Mouse (Mus musculus) hindbrain, embryonic 11.5 days (tissue): ENCODE measurements around the gene Pax6. TPM values are rescaled to one million over a fixed set of nuclear protein-coding genes. Genes with fewer than 3 reads are reported as not detected.

Experiments
- ATAC-seq: fragments of 200-750 bp; cut with Nextera tagmentation; 2 replicates; pipeline ENCODE4 v1.8.0; 2017; ENCODE audit warnings: mild to moderate bottlenecking, moderate TSS enrichment, moderate library complexity; ENCODE audit not compliant: low FRiP score
- DNase-seq: peaks from one replicate; pipeline ENCODE4 v3.0.0-alpha.2; 2015; ENCODE audit warnings: low spot score
- H3K27ac ChIP-seq: fragments of 300-500 bp; sonication (generic); 2 replicates; pipeline ENCODE4 v1.5.1; 2014; ENCODE audit warnings: mild to moderate bottlenecking, low read depth, low read length
- H3K27me3 ChIP-seq: fragments of 300-500 bp; sonication (generic); 2 replicates; pipeline ENCODE4 v1.6.1; 2014; ENCODE audit warnings: mild to moderate bottlenecking, low read length, moderate library complexity, mixed read lengths; ENCODE audit not compliant: control insufficient read depth, insufficient read depth
- H3K36me3 ChIP-seq: fragments of 300-500 bp; sonication (generic); 2 replicates; pipeline ENCODE4 v1.6.1; 2014; ENCODE audit warnings: mild to moderate bottlenecking, low read length, moderate library complexity, mixed read lengths; ENCODE audit not compliant: control insufficient read depth, insufficient read depth
- H3K4me1 ChIP-seq: fragments of 300-500 bp; sonication (generic); replicated peaks from 2 replicates; pipeline ENCODE4 v1.6.1; 2014; ENCODE audit warnings: low read length, mixed read lengths; ENCODE audit not compliant: control insufficient read depth, insufficient read depth
- H3K4me2 ChIP-seq: fragments of 300-500 bp; sonication (generic); replicated peaks from 2 replicates; pipeline ENCODE4 v1.6.1; 2014; ENCODE audit warnings: mild to moderate bottlenecking, low read depth, low read length
- H3K4me3 ChIP-seq: fragments of 300-500 bp; sonication (generic); 2 replicates; pipeline ENCODE4 v1.5.1; 2014; ENCODE audit warnings: low read depth, low read length
- H3K9ac ChIP-seq: fragments of 300-500 bp; sonication (generic); 2 replicates; pipeline ENCODE4 v1.6.1; 2014; ENCODE audit warnings: low read depth, low read length
- H3K9me3 ChIP-seq: fragments of 300-500 bp; sonication (generic); 2 replicates; pipeline ENCODE4 v1.6.1; 2016; ENCODE audit warnings: low read length; ENCODE audit not compliant: control insufficient read depth
- WGBS: fragments of 180-500 bp; shearing (Covaris S2); extraction: QIAGEN DNeasy Blood & Tissue Kit; methylation state at CpG from one replicate; pipeline ENCODE4 v1.1.7; 2014; 5-methylcytosine and 5-hydroxymethylcytosine counted together
- polyA plus RNA-seq: library from polyadenylated mRNA; unstranded; fragments of >200 nt; fragmentation: Nextera tagmentation; extraction: Ambion mirVana; gene quantifications from 2 replicates; pipeline ENCODE4 v1.2.1, GENCODE M21; 2014

Pax6 gene
- polyA plus RNA-seq, 1 experiment from 2014 or later = 26.8 TPM

DNA sequence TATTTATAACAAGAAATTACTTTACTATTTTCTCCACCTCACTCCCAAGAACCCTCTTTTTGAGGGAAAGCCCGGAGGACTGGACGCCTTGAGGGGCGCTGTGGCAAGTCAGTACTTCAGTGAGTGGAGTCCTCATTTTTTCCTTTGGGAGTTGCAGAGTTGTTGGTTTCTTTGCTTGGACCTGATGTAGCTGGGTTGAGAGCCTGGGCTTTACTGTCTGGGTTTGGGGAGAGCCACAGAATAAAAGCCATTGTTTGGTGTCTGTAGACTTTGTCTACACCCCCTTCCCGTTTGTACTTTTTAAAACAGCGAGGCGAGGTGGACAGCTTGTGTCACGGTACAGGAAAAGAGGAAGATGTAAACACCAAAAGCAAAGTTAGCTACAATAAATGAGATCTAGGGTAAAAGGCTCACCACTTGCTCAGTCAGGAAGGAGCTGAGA lies 10.2 kb downstream of the Pax6 start:
- Histone ChIP-seq H3K27me3 (peaks cover 41% of the 10 kb centered on the region), H3K4me2 (peak overlapping the region; percentile 52), H3K4me3 (peak overlapping the region; percentile 58), H3K9ac (peak overlapping the region; percentile 29), H3K9me3 (no peaks in the 10 kb centered on the region), H3K4me1 (peaks cover 14% of the 10 kb centered on the region), H3K27ac (no peak overlapping the region), H3K36me3 (no peaks in the 10 kb centered on the region)
- DNase-seq (peak; percentile 48), ATAC-seq (no peak)
- WGBS = 2% methylated on average over 7 of the region's 7 CpGs

DNA sequence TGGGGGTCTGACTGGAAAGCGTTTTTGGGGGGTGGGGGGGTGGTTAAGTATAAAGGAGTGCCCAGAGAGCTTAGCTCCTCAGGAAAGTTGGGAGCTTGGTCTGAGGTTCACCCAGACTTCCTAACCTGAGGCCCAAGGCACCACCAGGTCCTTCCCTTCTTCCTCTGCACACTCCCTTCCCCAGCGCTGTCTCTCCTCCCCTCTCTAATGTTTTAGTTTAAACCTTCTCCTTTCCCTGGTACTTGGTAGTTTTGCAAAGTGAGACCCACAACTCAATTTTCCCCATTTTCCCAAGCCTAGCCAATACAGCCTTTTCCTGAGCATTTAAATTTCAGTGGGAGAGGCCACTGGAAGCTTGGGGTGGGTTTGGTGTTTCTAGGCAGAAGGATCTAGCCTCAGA lies 10.6 kb downstream of the Pax6 start:
- peak overlapping the region; percentile 52 for H3K4me2 ChIP-seq
- H3K4me1 ChIP-seq = peaks cover 12% of the 10 kb centered on the region
- DNase-seq (peak; percentile 46), ATAC-seq (no peak)
- no peaks in the 10 kb centered on the region for H3K9me3 ChIP-seq
- H3K27ac ChIP-seq = no peak overlapping the region
- peak overlapping the region; percentile 58 for H3K4me3 ChIP-seq
- H3K27me3 ChIP-seq = peaks cover 40% of the 10 kb centered on the region
- no peaks in the 10 kb centered on the region for H3K36me3 ChIP-seq
- H3K9ac ChIP-seq = peak overlapping the region; percentile 29
- WGBS = 0% methylated on average over 2 of the region's 2 CpGs

DNA sequence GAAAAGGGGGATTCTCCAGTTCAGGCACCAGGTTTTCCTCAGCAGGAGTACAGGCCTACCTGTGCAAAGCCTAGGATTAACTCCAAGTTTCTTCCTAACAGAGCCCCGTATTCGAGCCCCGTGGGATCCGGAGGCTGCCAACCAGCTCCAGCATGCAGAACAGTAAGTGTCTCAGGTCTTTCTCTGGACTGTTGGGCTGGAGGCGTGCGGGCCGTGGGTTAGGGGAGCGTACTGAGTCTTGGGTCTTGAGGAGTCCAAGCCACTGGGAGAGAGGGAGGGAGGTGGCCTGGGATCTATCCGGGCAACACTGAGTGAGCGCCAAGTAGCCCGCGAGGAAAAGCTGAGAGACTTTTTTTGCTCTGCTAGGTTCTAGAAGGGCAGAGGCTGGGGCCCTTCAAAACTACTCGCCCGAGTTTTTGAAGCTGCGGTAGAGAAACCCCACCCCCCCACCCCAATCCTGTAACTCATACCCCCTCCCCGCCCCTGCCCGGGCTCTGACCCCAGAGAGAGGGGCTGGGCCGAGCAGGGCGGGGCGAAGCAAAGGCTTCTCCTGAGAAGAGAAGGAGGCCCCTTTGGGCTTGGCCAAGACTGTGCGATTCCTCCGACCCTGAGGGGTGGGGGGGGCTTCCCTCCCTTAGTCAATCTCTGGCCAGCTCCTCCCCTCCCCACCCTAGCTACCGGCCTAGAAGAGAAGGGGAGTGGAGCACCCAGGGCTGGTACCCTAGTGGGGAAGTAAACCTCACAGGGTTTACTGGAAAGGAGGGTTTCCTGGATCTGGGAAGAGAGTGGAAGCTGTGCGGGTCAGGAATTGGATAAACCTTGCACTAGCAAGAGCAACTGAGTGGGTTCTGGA lies 11.7 kb downstream of the Pax6 start:
- Histone ChIP-seq H3K36me3 (no peaks in the 10 kb centered on the region), H3K9ac (peak overlapping the region; percentile 49), H3K4me2 (peak overlapping the region; percentile 52), H3K4me1 (peaks cover 12% of the 10 kb centered on the region), H3K27me3 (peaks cover 43% of the 10 kb centered on the region), H3K4me3 (peak overlapping the region; percentile 58), H3K27ac (peak overlapping the region; percentile 55), H3K9me3 (no peaks in the 10 kb centered on the region)
- 1% methylated on average over 24 of the region's 24 CpGs for WGBS
- ATAC-seq (peak; percentile 70), DNase-seq (peak; percentile 63)

DNA sequence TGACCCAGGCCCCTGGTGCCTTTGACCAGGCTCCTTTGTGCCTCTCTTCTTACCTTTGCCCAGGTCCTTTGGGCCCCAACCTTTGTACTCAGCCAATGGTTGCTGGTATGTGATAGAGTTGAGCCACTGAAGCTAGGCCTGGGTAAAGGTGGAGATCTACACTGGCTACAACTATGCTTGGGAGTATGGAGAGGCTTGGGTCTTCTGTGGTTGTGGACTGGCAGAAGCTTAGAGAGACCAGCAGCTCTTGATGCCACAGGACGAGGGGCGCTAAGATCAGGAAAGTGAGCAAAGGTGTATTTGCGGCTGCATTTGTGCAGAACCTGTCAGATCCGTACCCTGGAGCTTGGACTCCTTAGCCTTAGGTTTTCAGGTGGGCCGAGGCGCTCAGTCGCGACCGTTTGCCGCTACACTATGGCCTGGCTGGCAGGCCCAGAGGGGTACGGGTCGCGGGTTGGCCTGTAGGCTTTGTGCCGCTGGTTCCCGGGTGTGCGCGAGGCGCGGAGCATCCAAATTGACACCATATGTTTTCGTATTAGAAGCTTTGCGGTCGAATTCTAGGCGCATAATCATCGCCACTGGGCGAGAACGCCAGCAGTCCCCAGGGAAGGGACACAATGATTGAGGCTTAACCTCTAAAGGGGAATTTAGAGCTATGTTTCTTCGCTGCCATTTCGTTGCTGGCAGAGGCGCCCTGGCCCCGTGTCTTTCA lies 12.5 kb downstream of the Pax6 start:
- H3K4me3 ChIP-seq = peak overlapping the region; percentile 58
- H3K9ac ChIP-seq = peak overlapping the region; percentile 49
- ATAC-seq (peak; percentile 31), DNase-seq (peak; percentile 74)
- under 1% methylated on average over 30 of the region's 30 CpGs for WGBS
- H3K4me2 ChIP-seq = peak overlapping the region; percentile 52
- no peaks in the 10 kb centered on the region for H3K9me3 ChIP-seq
- peaks cover 12% of the 10 kb centered on the region for H3K4me1 ChIP-seq
- no peaks in the 10 kb centered on the region for H3K36me3 ChIP-seq
- peaks cover 48% of the 10 kb centered on the region for H3K27me3 ChIP-seq
- H3K27ac ChIP-seq = peak overlapping the region; percentile 55

DNA sequence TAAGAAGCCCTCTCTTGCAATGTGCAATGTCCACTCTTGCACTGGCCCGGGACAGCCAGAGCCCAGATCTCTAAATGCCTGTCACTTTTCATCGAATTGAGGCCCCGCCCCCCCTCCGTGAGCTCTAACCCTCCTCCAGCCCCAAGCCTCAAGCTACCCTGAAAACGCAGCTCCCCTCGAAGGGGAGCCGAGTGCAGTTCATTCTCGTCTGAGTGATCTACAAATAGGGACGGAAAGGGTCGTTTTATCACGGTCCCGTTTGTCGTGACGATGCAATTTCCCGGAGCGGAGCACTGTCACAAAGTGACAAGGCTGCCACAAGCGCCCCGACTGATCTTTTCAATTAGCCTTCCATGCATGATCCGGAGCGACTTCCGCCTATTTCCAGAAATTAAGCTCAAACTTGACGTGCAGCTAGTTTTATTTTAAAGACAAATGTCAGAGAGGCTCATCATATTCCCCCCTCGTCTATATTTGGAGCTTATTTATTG lies 13.4 kb downstream of the Pax6 start:
- Histone ChIP-seq H3K27ac (peak overlapping the region; percentile 55; the same call in 1 of the 2 replicates), H3K27me3 (peaks cover 50% of the 10 kb centered on the region), H3K4me1 (peaks cover 12% of the 10 kb centered on the region), H3K36me3 (no peaks in the 10 kb centered on the region), H3K9ac (0 out of 2 replicates have a peak overlapping the region, but pooled peaks have one; percentile 31), H3K4me2 (peak overlapping the region; percentile 52), H3K9me3 (no peaks in the 10 kb centered on the region), H3K4me3 (peak overlapping the region; percentile 58)
- peak; percentile 73 for DNase-seq
- 0% methylated on average over 23 of the region's 23 CpGs for WGBS
- peak; percentile 43 for ATAC-seq

DNA sequence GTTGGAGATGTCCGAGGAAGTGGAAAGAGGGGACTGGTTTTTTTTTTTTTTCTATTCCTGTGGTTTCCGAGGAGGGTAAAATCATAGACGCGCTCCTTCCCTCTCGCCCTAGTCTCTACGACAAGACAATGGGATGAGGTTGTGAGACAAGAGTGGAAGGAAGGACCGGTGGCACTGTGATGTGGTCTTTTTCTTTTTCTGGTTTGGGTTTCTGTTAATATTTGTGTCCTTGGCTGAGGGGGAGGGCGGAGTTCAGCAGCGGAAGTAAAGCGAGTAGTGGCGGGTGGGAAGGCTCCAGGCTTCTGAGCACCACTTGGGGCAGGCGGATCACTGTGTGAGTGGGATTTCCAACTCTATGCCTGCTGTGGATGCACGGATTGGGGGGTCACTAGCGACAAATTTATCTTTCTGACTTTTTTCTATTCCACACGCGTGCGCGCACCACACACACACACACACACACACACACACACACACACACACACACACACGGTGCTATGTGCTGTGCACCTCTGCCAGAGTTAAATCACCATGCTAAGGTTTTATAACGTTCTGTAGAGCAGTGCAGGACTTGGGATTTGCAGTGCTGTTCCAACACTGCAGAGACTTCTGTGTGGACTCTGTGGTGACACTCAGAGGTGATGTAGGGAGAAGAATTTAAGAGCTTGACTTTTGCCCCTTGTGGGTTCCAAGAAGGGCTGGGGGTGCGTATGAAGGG lies 14.1 kb downstream of the Pax6 start:
- ATAC-seq = no peak
- H3K4me3 ChIP-seq = peak overlapping the region; percentile 58
- peaks cover 54% of the 10 kb centered on the region for H3K27me3 ChIP-seq
- H3K27ac ChIP-seq = no peak overlapping the region
- H3K4me1 ChIP-seq = peaks cover 13% of the 10 kb centered on the region
- H3K36me3 ChIP-seq = no peaks in the 10 kb centered on the region
- DNase-seq = peak; percentile 63
- H3K9ac ChIP-seq = peak overlapping the region; percentile 31; the same call in 1 of the 2 replicates
- WGBS = 3% methylated on average over 21 of the region's 21 CpGs
- peak overlapping the region; percentile 52 for H3K4me2 ChIP-seq
- no peaks in the 10 kb centered on the region for H3K9me3 ChIP-seq

DNA sequence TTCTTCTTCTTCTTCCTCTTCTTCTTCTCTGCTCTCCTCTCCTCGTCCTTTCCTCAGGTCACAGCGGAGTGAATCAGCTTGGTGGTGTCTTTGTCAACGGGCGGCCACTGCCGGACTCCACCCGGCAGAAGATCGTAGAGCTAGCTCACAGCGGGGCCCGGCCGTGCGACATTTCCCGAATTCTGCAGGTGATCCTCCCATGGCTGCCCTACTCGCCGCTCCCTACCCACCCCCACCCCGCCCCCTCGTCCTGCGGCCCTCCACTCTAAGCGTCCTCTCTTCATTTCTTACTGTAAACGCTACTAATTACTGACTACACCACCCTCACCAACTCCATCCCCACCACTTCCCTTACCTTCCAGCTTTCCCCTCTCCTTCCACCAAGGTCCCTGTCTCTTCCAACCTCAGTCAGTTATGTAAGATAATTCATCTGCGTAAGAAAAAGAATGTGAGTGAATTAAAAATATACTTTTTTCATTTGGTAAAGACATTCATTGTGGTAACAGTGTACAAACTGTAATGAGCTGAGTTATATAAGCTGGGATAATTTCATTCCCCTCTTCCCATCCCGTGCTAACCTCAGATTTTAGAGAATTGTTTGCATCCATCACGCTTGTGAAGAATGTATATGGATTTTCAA lies 15.2 kb downstream of the Pax6 start:
- peaks cover 13% of the 10 kb centered on the region for H3K4me1 ChIP-seq
- 3% methylated on average over 22 of the region's 22 CpGs for WGBS
- H3K9me3 ChIP-seq = no peaks in the 10 kb centered on the region
- no peak overlapping the region for H3K27ac ChIP-seq
- no peaks in the 10 kb centered on the region for H3K36me3 ChIP-seq
- ATAC-seq = no peak
- H3K9ac ChIP-seq = no peak overlapping the region
- peak; percentile 40 for DNase-seq
- H3K4me3 ChIP-seq = peak overlapping the region; percentile 11; the same call in 1 of the 2 replicates
- H3K4me2 ChIP-seq = peak overlapping the region; percentile 22
- peaks cover 55% of the 10 kb centered on the region for H3K27me3 ChIP-seq
